Mouse (Mus musculus) inflammation-experienced regulatory T-cells, adult 6 months (primary cell): ENCODE results near the gene Ahnak. TPM values are rescaled to one million over a fixed set of nuclear protein-coding genes. Genes with fewer than 3 reads are reported as not detected.
"Not testable (repeated sequence)": the region's sequence is repeated elsewhere in the genome, so short reads cannot be mapped to it uniquely, and the experiment has no call there.

Source experiments
- ATAC-seq: one replicate; pipeline ENCODE4 v1.8.0; 2017
- polyA plus RNA-seq, 3 experiments: library from polyadenylated mRNA; unstranded; fragments of 100-300 nt; shearing (Covaris generic); gene quantifications; one replicate each; pipeline ENCODE4 v1.2.1; 2017

The Ahnak gene
- polyA plus RNA-seq, 3 experiments from 2014 or later: 42.4 to 81.3 (median 54.5) TPM

DNA sequence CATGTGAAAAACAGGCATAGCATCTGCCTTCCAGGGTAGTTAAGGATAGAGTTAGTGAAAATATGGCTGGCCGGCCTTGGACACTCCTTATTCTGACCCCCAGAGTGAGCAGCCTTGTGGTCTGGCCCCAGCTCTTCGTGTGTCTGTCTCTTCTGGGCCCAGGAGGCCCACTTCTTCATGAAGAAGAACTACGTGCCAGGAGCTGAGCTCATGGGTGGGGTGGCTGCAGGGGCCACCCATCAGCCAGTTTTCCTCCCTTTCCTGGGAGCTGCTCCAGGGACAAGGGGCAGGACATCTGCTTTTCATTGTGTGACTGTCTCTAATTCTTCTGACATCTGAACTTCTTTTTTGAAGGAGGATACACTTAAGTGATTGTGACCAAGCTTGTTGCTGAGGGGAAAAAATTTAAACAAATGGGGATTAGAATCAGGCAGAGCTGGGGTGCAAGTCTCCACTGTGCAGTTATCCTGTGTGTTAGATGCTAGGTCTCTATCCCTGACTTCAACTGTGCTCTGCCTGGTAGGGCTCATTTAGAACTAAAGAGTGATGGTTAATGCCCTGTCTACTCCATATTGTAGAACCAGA lies 116.1 kb downstream of the Ahnak start:
- no peak for ATAC-seq

DNA sequence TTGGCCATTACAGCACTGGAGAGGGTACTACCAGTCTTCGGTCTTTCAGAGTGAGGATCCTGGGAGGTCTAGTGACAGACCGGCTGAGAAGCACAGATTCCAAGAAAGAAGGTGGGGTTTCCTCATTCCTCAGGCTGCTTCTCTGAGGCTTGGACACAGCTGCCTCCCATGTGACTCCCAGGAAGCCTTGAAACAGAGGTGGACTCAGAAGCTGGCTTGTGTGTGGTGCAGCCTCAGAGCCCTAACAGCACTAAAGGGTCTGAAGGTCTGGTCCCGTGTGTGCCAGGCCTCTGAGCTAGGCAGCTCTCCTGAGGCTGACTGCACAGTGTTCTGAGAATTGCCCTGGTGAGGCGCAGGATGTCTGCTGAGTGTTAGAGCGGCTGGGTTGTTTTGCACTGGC lies 117.0 kb downstream of the Ahnak start:
- ATAC-seq: no peak

DNA sequence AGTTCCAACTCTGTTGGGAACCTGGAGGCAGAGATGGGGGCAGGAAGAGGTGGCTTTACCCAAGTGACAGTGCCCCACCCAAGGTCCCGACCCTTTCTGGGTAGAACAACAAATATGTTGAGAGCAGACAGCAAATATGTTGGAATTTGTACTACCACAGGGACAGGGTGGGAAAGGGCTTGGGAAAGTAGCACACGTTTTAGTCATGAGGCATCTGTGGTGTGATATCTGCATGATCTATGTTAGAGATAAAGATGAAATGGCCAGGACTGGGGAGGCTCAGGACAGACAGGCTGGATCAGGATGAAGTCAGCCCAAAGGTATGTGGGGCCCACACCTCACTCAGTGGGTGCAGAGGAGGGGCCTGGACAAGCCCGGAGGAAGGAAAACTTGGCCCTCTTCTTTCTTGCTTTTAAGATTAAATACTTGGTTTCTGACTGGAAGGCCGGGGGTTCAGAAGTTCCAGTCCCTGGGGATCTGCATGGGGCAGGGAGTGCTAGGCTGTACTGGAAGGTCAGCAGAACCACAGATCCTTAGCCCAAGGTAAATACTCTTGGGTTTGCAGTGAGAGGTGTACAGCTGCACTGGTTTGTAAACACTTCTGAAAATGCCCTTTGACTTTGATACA lies 117.8 kb downstream of the Ahnak start:
- ATAC-seq: no peak

DNA sequence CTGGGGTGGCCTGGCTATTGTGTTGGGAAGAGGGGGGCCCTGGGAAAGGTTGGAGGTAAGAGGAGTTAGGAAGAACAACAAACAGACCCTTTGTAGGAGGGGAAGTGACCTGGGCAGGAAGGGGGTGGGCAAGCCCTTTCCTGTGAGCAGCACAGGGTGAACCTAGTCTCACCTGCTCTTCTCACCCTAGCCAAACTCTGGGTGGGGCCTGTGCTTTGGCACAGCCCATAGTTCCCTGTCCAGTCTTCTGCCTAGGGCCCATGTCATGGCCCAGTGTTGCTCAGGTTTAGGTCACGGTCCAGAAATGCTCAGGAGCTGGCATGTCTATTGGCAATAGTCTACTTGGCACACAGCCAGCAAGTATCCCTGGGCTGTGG lies 118.3 kb downstream of the Ahnak start:
- ATAC-seq: no peak

DNA sequence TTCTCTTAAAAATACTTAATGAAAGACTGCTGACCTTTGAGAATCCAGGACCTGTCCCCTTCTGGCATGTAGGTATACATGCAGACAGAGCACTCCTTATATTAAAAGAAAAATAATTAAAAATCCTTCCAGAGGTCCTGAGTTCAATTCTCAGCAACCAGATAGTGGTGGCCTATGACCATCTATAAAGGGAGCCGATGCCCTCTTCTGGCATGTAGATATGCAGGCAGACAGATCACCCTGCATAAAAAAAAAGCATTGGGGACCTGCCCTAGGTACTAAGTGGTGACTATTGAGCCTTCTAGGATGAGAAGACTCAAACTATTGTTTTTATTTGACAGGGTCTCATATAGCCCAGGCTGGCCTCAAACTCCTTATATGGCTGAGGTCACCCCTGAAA lies 119.5 kb downstream of the Ahnak start:
- ATAC-seq: no peak

DNA sequence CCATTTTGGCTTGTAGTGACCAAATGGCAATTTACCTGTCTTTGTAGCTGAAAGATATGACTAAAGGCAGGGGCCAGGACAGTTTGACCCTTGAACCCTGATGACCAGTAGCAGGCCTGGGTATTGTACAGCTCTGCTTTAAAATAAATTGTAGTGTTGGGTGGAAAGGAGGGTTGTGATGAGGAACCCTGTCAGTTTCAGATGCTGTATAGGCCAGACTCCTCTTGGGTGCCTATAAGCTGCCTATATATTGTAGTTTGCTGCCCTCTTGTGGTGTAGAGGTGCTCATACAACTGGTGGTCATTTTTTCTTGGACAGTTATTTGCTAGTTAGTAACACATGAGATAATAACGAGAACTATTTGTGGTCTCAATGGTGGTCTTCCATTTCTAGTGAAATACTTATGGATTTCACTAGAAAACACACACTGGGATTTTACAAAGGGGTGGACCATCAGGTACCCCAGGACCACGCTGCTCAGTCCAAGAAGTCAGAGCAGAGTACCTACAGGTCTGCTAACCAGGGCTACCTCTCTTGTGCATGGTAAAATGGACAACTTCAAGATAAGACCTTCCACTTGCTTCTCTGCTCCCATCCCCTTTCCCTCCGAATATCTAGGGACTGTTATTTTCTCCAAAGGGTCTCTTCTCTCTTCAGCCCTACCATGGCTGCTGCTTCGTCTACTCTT lies 121.2 kb downstream of the Ahnak start:
- peak; percentile 74 for ATAC-seq

DNA sequence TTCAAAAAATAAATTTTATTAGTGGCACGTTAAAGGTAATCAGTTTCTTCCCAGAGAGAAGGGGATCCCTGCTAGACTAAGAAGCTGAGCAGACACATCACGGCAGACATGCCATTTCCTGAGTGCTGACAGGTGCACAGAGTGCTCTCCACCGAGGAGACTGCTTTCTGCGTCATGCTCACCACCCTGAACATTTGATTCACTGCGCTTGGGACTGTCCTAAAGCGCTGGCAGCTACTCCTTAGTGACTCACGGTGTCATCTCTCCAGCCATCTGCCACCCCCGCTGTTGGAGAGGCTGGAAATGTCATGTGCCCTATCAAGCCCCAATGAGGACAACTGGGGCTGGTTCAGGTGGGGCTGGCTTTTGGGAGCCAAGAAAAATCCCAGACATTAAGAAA lies 123.0 kb downstream of the Ahnak start:
- no peak for ATAC-seq

DNA sequence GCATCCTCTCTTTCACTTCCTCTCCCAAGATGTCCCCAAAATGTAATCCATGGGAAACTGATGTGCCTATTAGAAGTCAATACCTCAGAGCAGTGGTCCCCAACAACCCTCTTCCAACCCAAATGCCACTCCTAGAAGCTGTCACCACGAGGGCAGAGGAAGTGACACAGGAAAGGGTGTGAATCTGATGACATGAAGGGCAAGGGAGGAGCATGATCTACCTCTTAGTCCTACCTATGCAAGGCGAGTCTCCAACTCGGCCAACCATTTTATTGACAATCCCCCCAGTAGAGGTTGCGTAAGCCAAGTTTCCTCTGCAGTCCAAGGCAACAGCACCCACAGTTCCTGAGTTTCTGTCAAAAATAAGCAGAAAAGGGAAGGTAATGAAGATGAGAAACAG lies 127.2 kb downstream of the Ahnak start:
- no peak for ATAC-seq

DNA sequence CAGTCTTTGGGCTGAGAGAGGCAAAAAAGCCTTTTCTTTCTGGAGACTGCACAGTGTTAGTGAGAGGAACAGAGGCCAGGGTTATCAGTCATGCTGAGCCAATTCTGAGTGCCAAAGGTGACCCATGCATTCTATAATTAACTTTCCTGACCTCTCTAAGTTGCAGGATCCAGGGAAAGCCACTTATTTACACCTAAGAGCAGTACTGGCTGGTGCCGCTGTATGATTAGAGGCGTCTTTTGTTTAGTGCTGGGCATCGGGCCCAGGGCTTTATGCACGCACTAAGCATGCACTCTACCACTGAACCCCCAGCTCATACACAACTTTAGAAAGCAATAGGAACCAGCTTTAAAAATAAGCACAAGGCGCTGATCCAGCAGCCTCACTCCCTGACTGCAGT lies 128.2 kb downstream of the Ahnak start:
- no peak for ATAC-seq

DNA sequence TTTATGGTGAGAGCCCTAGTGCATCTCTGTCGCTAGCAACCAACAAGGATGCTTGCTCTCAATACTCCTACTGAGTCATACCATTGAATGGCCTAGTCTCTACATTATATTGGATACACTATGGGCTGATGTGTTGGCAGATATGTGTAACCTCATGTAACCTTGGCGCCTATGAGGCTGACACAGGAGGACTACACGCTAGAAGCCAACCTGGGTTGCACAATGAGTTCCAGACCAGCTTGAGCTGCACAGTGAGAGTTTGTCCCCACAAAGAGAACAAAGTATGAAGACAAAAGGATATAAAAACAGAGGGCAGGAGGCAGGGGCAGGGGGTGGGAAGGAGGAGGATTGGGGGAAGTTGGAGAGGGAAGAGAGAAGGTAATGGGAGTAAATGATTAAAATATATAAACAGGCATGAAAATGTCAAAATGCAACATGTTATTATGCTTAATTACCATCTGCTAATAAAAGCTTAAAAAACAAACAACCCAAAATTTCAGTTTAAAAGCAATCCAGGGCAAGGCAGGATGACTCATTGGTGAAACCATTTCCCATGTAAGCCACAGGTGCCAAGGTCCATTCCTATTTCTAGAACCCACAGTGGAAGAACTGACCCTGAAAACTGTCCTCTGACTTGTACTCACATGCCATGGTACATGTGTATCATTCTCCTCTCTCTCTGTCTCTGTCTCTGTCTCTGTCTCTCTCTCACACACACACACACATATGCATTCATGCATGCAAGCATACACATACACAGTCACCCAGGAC lies 130.8 kb downstream of the Ahnak start:
- ATAC-seq: no peak

DNA sequence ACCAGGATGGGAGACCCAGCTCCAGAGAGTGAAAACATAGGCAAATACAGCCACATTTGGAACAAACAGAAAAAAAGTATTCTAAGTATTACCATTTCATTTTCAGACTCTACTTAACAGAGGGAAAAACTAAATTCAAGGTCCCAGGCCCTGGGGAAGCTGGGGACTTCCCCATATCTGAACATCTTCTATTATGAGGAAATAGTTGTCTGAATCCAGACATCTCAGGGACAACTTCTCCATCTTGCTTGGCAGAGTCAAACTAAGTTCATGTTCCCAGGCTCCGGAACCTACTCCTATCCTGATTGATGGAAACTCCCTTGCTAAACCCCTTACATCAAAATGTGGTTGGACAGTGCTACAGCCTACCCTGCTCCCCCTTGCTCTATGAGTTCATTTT lies 133.3 kb downstream of the Ahnak start:
- ATAC-seq: no peak

DNA sequence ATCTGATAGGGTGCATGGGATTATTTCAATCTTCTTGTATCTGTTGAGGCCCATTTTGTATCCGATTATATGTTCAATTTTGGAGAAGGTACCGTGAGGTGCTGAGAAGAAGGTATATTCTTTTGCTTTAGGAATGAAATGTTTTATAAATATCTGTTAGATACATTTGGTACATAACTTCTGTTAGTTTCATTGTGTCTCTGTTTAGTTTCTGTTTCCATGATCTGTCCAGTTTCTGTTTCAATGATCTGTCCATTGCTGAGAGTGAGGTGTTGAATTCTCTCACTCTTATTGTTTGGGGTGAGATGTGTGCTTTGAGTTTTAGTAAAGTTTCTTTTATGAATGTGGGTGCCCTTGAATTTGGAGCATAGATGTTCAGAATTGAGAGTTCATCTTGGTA lies 134.9 kb downstream of the Ahnak start:
- not testable (repeated sequence) for ATAC-seq

Other genes starting within 250 kb of the Ahnak start
- 1 to 10 TPM in 1 of 3 experiments, not detected in 2; 1.8 TPM for gene 1700092M07Rik, start 248.6 kb upstream of the Ahnak start, polyA plus RNA-seq
- gene Stx5a, start 247.9 kb upstream of the Ahnak start, polyA plus RNA-seq: 100 to 1,000 TPM in 2 of 3 experiments, 10 to 100 TPM in 1; 91.6 to 140 (median 134) TPM
- gene Nxf1, start 232.2 kb upstream of the Ahnak start, polyA plus RNA-seq: 100 to 1,000 TPM; 130 to 193 (median 160) TPM
- 100 to 1,000 TPM in 2 of 3 experiments, 10 to 100 TPM in 1; 96.4 to 128 (median 119) TPM for gene Tmem223, start 218.3 kb upstream of the Ahnak start, polyA plus RNA-seq
- 100 to 1,000 TPM; 109 to 112 (median 112) TPM for gene Tmem179b, start 214.8 kb upstream of the Ahnak start, polyA plus RNA-seq
- 1 to 10 TPM; 4.4 to 6.9 (median 5.9) TPM for gene Taf6l, start 202.9 kb upstream of the Ahnak start, polyA plus RNA-seq
- 100 to 1,000 TPM; 186 to 196 (median 191) TPM for gene Polr2g, start 190.7 kb upstream of the Ahnak start, polyA plus RNA-seq
- 1 to 10 TPM; 2.1 to 3.0 (median 2.7) TPM for gene Zbtb3, start 186.7 kb upstream of the Ahnak start, polyA plus RNA-seq
- 10 to 100 TPM; 38.6 to 60.1 (median 53.7) TPM for gene Ttc9c, start 170.0 kb upstream of the Ahnak start, polyA plus RNA-seq
- gene Hnrnpul2, start 169.3 kb upstream of the Ahnak start, polyA plus RNA-seq: 1 to 10 TPM; 5.0 to 8.3 (median 5.9) TPM
- not detected for gene AC129217.1, start 159.5 kb upstream of the Ahnak start, polyA plus RNA-seq
- 100 to 1,000 TPM in 1 of 3 experiments, 10 to 100 TPM in 2; 81.9 to 106 (median 95.9) TPM for gene Bscl2, start 151.8 kb upstream of the Ahnak start, polyA plus RNA-seq
- 1 to 10 TPM in 2 of 3 experiments, under 1 TPM in 1; 0.72 to 3.3 (median 1.6) TPM for gene Gng3, start 150.1 kb upstream of the Ahnak start, polyA plus RNA-seq
- gene Lrrn4cl, start 138.5 kb upstream of the Ahnak start, polyA plus RNA-seq: under 1 TPM in 1 of 3 experiments, not detected in 2; 0.15 TPM
- 10 to 100 TPM; 56.1 to 63.1 (median 57.6) TPM for gene Ubxn1, start 117.8 kb upstream of the Ahnak start, polyA plus RNA-seq
- 10 to 100 TPM; 78.4 to 90.3 (median 89.6) TPM for gene Uqcc3, start 108.4 kb upstream of the Ahnak start, polyA plus RNA-seq
- gene Lbhd1, start 105.6 kb upstream of the Ahnak start, polyA plus RNA-seq: 100 to 1,000 TPM in 1 of 3 experiments, 10 to 100 TPM in 2; 92.4 to 104 (median 94.7) TPM
- gene Gm49403, start 105.4 kb upstream of the Ahnak start, polyA plus RNA-seq: not detected
- gene 1810009A15Rik, start 100.4 kb upstream of the Ahnak start, polyA plus RNA-seq: 100 to 1,000 TPM; 105 to 125 (median 114) TPM
- gene Gm49416, start 100.4 kb upstream of the Ahnak start, polyA plus RNA-seq: 1 to 10 TPM in 1 of 3 experiments, not detected in 2; 1.1 TPM
- gene Ints5, start 96.3 kb upstream of the Ahnak start, polyA plus RNA-seq: 10 to 100 TPM in 2 of 3 experiments, 1 to 10 TPM in 1; 8.5 to 11.9 (median 10.4) TPM
- gene Ganab, start 91.2 kb upstream of the Ahnak start, polyA plus RNA-seq: 10 to 100 TPM; 58.8 to 59.6 (median 59.4) TPM
- 10 to 100 TPM; 11.3 to 26.1 (median 20.0) TPM for gene B3gat3, start 68.9 kb upstream of the Ahnak start, polyA plus RNA-seq
- gene Rom1, start 59.9 kb upstream of the Ahnak start, polyA plus RNA-seq: 10 to 100 TPM in 1 of 3 experiments, 1 to 10 TPM in 2; 3.2 to 22.7 (median 3.4) TPM
- 10 to 100 TPM; 20.3 to 25.7 (median 20.4) TPM for gene Eml3, start 59.7 kb upstream of the Ahnak start, polyA plus RNA-seq
- 10 to 100 TPM; 78.8 to 96.7 (median 81.2) TPM for gene Mta2, start 47.4 kb upstream of the Ahnak start, polyA plus RNA-seq
- gene Tut1, start 35.4 kb upstream of the Ahnak start, polyA plus RNA-seq: 10 to 100 TPM; 17.6 to 38.3 (median 35.3) TPM
- gene Eef1g, start 22.2 kb upstream of the Ahnak start, polyA plus RNA-seq: 100 to 1,000 TPM; 465 to 725 (median 677) TPM
- not detected for gene Scgb1a1, start 98.7 kb downstream of the Ahnak start, polyA plus RNA-seq
- 10 to 100 TPM; 30.5 to 37.9 (median 36.3) TPM for gene Asrgl1, start 146.4 kb downstream of the Ahnak start, polyA plus RNA-seq